Mouse (Mus musculus) bone marrow macrophage, adult 2 months (primary cell): ENCODE measurements around the gene Slc39a11. TPM values are rescaled to one million over a fixed set of nuclear protein-coding genes. Genes with fewer than 3 reads are reported as not detected.

ENCODE experiments used
- H3K27ac ChIP-seq: 2 replicates; pipeline ENCODE4 v1.5.1; 2012; ENCODE audit warnings: low read depth, low read length; ENCODE audit not compliant: insufficient read depth
- H3K4me1 ChIP-seq: 2 replicates; pipeline ENCODE4 v1.6.1; 2012; ENCODE audit warnings: low read length; ENCODE audit not compliant: control insufficient read depth, insufficient read depth
- H3K4me3 ChIP-seq: 2 replicates; pipeline ENCODE4 v1.5.1; 2012; ENCODE audit warnings: mild to moderate bottlenecking, low read length, moderate library complexity; ENCODE audit not compliant: insufficient read depth
- CTCF ChIP-seq: IDR thresholded peaks from 2 replicates; pipeline ENCODE4 v1.5.1; 2012; ENCODE audit warnings: low read depth, mild to moderate bottlenecking, low read length, moderate library complexity
- POLR2A ChIP-seq: IDR thresholded peaks from 2 replicates; pipeline ENCODE4 v1.6.1; 2012; ENCODE audit warnings: mild to moderate bottlenecking, low read depth, low read length, borderline replicate concordance
- polyA plus RNA-seq: library from polyadenylated mRNA; stranded (reverse); fragments of >200 nt; gene quantifications from 2 replicates; pipeline ENCODE4 v1.2.4, GENCODE M21; 2012; ENCODE audit not compliant: missing spikeins, insufficient read depth, insufficient read length

Gene Slc39a11
- polyA plus RNA-seq, 1 experiment: 24.3 TPM

- H3K4me3 ChIP-seq: no peak overlapping the region
- H3K4me1 ChIP-seq: peaks cover 29% of the 10 kb centered on the region
- no peak for TF ChIP-seq CTCF
- TF ChIP-seq POLR2A: no peak
- H3K27ac ChIP-seq: peak overlapping the region; percentile 56
These were observed 112.2 kb downstream of the Slc39a11 start for GRCm38 (mm10) chr11:113537715-113538114.

GRCm38 (mm10) chr11:113537199-113537586 lies 112.7 kb downstream of the Slc39a11 start:
- TF ChIP-seq CTCF: no peak
- no peak for TF ChIP-seq POLR2A
- Histone ChIP-seq H3K4me3 (no peak overlapping the region), H3K27ac (peak overlapping the region; percentile 56), H3K4me1 (peaks cover 29% of the 10 kb centered on the region)

GRCm38 (mm10) chr11:113536308-113537198 lies 113.3 kb downstream of the Slc39a11 start:
- Histone ChIP-seq H3K4me3 (no peak overlapping the region), H3K4me1 (peaks cover 29% of the 10 kb centered on the region), H3K27ac (no peak overlapping the region; the same call in 1 of the 2 replicates)
- TF ChIP-seq POLR2A (no peak), CTCF (no peak)

- peaks cover 29% of the 10 kb centered on the region for H3K4me1 ChIP-seq
- H3K27ac ChIP-seq: no peak overlapping the region
- TF ChIP-seq CTCF (no peak), POLR2A (no peak)
- H3K4me3 ChIP-seq: no peak overlapping the region
These were observed 115.5 kb downstream of the Slc39a11 start for GRCm38 (mm10) chr11:113534341-113534740.

- no peak for TF ChIP-seq POLR2A
- no peak for TF ChIP-seq CTCF
- H3K4me3 ChIP-seq: no peak overlapping the region
- H3K27ac ChIP-seq: no peak overlapping the region
- peaks cover 26% of the 10 kb centered on the region for H3K4me1 ChIP-seq
These were observed 115.9 kb downstream of the Slc39a11 start for GRCm38 (mm10) chr11:113533931-113534330.

GRCm38 (mm10) chr11:113528391-113528790 lies 121.5 kb downstream of the Slc39a11 start:
- TF ChIP-seq CTCF (no peak), POLR2A (no peak)
- Histone ChIP-seq H3K27ac (no peak overlapping the region), H3K4me3 (no peak overlapping the region), H3K4me1 (no peaks in the 10 kb centered on the region)

GRCm38 (mm10) chr11:113525731-113526130 lies 124.1 kb downstream of the Slc39a11 start:
- no peak overlapping the region for H3K4me3 ChIP-seq
- no peaks in the 10 kb centered on the region for H3K4me1 ChIP-seq
- TF ChIP-seq CTCF (no peak), POLR2A (no peak)
- no peak overlapping the region for H3K27ac ChIP-seq

- TF ChIP-seq CTCF (no peak), POLR2A (no peak)
- Histone ChIP-seq H3K4me1 (no peaks in the 10 kb centered on the region), H3K4me3 (no peak overlapping the region), H3K27ac (no peak overlapping the region)
These were observed 127.2 kb downstream of the Slc39a11 start for GRCm38 (mm10) chr11:113522726-113523125.

GRCm38 (mm10) chr11:113521469-113522190 lies 128.2 kb downstream of the Slc39a11 start:
- TF ChIP-seq POLR2A (no peak), CTCF (no peak)
- H3K4me1 ChIP-seq: no peaks in the 10 kb centered on the region
- H3K4me3 ChIP-seq: no peak overlapping the region
- H3K27ac ChIP-seq: no peak overlapping the region

- H3K27ac ChIP-seq: no peak overlapping the region
- H3K4me1 ChIP-seq: no peaks in the 10 kb centered on the region
- H3K4me3 ChIP-seq: no peak overlapping the region
- no peak for TF ChIP-seq CTCF
- no peak for TF ChIP-seq POLR2A
These were observed 128.9 kb downstream of the Slc39a11 start for GRCm38 (mm10) chr11:113520851-113521461.
